Mouse (Mus musculus): ENCODE measurements around the gene Fam25c.
"Not testable (repeated sequence)": the region's sequence is repeated elsewhere in the genome, so short reads cannot be mapped to it uniquely, and the experiment has no call there.

The Fam25c gene

DNA sequence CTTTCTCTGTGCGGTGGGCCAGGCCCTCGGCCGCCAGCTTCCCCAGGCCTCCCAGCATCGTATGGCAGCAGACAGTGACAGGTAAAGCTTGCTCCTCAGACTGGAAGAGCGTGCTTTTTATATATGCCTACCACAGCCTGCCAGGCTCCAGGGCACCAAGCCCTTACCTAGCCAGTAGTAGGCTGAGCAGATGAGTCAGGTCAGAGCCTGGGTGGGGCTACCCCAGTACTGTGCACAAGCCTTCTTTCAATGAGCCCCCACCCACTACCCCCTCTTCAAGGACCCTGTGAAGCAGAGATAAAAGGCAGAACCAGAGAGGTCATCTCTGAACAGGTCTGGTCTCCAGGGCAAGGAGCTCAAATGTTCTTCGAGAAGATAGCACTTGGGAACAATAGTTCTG is at the start of gene Fam25c:
Gene Fam25c, minus strand, starts transcription at position 133 of the 400 bp plus-strand sequence.
- no peak for DNase-seq (ENCODE audit: low spot score in 2 of 2)

DNA sequence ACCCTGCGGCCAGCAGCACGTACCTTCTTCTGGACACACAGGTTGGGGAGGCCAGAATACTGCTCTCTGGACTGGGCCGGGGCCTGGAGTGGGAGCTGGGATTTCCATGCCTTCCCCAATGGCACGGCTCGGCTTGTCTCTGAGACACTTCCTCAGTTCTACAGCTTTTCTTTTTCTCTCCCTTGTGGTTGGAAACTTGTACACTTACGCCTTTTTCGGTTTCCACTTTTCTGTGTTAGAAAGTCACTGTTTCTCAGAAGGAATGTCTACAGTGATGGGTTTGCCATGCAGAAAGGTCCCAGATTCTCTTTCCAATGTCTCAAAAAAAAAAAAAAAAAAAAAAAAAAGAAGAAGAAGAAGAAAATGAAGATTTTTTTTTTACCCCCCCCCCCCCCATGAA is 48.2 kb upstream of the Fam25c start:
- DNase-seq (ENCODE audit: low spot score in 2 of 2), result no peak

DNA sequence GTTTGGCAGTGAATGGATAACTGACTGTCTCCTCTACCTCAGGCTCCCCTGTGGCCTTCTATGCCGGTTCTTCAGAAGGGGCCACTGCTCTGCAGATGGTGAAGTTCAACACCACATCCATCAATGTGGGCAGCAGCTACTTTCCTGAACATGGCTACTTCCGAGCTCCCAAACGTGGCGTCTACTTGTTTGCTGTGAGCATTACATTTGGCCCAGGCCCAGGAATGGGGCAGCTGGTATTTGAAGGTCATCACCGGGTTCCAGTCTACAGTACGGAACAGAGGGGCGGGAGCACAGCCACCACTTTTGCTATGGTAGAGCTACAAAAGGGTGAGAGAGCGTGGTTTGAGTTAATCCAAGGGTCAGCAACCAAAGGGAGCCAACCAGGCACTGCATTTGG is 47.6 kb upstream of the Fam25c start:
- DNase-seq (ENCODE audit: low spot score in 2 of 2), result no peak

DNA sequence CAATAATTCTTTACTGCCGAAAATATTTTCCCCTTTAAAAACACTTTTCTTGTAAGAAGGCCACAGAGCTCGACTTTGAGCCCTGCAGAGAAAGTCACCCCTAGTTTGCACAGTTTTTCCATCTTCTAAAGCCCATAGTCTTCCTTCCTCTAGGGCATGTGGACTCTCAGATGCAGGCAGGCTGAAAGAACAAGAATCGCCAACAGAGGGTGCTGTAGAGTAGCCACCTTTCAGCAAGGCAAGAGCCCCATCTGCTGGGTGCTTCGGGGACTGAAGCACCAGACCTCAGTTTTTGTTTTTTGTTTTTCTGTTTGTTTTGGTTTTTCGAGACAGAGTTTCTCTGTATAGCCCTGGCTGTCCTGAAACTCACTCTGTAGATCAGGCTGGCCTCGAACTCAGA is 45.9 kb upstream of the Fam25c start:
- peak; percentile 41 to 49 for DNase-seq (ENCODE audit: low spot score in 2 of 2)

DNA sequence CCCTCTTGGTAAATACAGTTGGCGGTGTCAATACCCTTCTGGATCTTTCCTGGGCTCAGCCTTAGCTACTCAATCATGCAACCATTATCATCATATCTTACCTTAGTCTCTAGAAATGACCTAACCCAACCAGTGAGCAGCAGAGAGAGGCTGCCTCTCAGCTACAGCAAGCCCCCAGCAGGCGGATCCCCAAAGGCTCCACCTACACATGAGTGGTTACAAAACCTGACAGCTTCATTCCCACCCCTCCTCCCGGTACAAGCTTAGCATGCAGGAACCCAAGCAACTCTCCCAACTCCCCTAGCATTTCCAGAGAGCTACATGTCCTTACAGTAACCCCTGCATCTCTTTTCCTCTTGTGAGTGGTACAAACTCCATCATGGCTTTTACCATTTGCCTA is 44.8 kb upstream of the Fam25c start:
- no peak for DNase-seq (ENCODE audit: low spot score in 2 of 2)

DNA sequence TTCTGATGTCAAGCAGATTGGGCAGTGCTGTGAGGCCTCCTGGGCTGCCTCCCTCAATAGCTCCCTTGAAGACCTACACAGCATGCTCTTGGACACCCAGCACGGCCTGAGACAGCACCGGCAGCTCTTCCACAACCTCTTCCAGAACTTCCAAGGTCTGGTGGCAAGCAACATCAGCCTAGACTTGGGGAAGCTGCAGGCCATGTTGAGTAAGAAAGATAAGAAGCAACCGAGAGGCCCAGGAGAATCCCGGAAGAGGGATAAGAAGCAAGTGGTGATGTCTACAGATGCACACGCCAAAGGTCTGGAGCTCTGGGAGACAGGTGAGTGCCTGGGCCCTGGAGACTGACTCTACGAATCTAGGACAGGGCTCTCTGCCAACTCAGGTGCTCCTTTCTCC is 44.1 kb upstream of the Fam25c start:
- no peak for DNase-seq (ENCODE audit: low spot score in 2 of 2)

DNA sequence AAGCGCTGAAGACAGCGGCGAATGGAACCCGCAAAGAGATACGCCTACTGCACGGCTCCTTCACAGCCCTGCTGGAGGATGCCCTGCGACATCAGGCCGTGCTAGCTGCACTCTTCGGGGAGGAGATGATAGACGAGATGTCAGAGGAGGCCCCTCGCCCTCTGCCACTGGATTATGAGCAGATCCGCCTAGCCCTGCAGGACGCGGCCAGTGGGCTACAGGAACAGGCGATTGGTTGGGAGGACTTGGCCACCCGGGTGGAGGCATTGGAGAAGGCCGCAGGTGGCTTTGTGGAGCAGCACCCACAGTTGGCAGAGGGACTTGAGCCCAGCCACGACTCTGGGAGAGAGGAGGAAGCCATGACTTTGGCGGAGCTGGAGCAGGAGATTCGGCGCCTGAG is 43.7 kb upstream of the Fam25c start:
- no peak for DNase-seq (ENCODE audit: low spot score in 2 of 2)

DNA sequence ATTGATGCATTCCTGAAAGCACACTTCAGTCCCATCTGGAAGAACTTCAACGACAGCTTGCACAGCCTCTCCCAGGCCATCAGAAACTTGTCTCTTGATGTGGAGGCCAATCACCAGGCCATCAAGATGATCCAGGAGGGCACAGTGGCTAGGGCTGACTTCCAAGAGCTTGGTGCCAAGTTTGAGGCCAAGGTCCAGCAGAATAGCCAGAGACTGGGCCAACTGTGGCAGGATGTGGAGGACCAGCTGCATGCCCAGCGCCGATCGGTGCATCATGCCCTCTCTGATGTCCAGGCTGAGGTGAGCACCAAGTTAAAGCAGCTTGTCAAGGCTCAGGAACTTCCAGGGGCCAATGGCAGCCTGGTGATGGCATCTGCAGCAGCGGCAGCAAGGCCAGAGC is 42.6 kb upstream of the Fam25c start:
- DNase-seq (ENCODE audit: low spot score in 2 of 2), result no peak

DNA sequence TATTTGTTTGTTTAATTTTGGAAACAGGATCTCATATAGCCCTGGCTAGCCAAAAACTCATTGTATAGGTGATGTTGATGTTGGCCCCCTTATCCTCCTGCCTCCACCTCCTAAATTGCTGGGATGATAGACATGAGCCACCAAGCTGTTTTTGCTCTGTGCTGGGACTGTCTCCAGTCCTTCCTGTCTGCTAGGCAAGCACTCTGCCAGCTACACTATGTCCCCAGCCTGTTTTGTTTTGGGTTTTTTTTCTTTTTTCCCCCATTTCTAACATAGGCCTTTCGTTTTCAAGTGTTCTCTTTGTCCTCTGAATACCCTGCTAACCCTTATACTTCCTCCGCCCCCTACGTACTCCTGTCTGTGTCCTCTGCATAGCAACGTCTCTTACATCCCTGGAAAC is 38.1 kb upstream of the Fam25c start:
- no peak for DNase-seq (ENCODE audit: low spot score in 2 of 2)

DNA sequence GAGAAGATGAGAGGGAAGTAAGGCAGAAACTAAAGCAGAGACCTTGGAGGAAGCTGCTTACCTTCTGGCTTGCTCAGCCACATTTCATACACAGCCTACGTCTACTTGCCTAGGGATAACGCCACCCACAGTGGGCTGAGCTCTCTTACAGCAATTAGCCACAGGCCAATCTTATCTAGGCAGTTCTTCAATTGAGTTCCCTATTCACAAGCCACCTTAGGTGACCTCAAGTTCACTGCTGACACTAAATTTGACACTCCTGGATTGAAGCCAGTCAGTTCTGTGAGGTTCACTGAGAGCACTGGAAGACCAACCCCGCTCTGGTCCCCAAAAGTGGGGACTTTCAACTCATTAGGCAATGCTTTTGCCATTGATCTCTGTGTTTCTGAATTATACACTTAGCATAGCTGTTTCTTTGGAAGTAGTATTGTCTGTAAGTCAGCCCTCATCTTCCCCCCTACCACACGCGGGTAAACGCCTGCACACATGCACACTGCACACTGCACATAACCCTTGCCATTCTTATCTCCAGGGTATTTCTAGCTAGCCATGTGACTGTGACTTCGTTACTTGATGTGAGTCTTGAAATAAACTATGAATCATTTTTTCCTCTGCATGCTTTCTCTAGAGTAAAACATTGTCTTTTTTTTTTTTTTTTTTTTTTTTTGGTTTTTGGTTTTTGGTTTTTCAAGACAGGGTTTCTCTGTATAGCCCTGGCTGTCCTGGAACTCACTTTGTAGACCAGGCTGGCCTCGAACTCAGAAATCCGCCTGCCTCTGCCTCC is 27.9 kb upstream of the Fam25c start:
- DNase-seq (ENCODE audit: low spot score in 2 of 2), result no peak

DNA sequence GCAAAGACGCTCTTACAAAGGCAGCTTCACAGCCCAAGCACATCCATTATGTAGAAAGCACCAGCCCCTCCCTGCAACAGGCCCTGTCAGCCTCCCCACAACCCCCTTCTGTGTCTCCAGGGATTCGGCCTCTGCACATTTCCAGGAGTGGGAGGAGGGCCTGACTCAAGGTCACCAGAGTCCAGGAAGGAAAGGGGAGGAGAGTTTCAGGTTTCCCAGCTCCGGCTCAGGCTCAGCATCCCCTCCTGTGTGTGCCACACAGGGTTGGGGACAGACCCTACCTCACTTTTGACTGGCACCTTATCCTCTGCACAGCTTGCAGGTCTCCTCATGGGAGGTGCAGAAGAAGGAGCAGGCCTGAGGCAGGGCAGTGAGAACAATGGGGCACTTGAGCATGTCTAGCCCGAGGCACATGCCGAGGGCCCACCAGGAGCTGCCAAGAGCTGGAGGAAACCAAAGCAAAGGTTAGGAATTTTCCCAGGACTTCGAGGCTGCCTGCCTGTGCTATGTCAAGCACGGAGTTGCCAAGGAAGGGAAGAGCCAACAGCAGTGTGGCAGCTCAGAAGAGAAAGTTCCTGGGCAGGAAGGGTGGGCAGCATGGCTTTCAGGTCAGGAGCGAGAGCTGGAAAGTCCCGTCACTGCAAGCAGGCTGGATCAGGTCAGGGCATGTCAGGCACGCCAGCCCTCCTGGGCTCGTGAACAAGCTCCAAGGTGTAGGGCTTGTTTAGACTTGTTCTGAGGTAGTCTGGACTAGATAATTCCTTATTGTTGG is 23.5 kb upstream of the Fam25c start:
- no peak for DNase-seq (ENCODE audit: low spot score in 2 of 2)

DNA sequence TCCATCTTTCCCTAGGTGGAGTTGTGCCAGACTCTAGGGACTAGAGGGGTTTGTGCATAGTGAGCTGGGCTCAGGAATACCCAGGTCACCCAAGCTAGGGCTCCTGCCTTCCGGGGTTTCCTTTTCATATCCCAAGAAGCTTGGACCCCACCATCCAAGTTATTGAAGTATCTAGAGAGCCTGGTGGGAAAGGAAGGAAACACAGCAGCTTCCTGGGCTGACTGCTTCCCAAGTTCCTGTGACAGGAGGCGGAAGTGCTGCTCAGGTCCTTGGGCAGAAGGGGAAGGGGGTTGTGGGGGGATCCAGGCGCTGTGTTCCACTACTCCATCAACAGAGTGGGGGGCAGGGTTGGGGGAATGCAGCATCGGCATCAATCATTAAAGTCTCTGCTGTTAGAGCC is 21.9 kb upstream of the Fam25c start:
- no peak for DNase-seq (ENCODE audit: low spot score in 2 of 2)

DNA sequence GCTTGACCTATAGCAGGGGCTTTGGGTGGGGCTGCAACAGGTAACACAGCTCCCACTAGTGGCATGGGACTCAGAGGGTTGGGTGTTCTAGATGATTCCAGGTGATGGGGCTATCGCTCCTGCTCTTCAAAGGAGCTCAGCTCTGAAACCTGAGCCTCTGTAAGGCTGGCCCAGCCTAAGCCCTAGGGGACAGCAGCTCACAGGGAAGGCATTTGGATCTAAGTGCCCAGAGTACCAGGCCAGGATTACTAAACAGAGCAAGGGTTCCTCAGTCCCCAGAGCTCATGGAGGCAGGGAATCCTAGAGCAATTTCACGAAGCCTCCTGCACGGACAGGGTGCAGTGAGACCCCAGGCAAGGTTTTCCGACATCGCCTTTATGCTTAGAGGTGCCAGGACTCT is 20.7 kb upstream of the Fam25c start:
- no peak for DNase-seq (ENCODE audit: low spot score in 2 of 2)

DNA sequence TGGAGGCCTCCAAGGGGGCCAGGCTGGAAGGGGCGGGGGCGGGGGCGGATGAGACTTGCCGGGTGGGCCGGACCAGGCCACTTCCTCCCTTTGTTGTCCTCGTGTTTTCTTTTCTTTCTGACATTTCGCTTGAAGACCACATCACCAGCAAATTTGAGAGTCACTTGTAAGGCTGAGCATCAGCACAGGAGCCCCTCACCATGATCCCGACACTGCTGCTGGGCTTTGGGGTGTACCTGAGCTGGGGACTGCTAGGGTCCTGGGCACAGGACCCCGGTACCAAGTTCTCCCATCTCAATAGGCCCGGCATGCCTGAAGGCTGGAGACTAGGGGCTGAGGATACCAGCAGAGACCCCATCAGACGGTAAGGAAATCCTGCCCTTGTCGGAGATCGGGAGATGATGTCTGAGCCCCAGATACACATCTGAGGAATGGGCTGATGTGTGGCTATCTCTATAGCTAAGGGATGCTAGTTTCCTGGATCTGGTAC is 20.2 kb upstream of the Fam25c start, which contains the start of gene Mmrn2:
Gene Mmrn2, plus strand, starts transcription at position 51 of the 490 bp plus-strand sequence.
- no peak for DNase-seq (ENCODE audit: low spot score in 2 of 2)

DNA sequence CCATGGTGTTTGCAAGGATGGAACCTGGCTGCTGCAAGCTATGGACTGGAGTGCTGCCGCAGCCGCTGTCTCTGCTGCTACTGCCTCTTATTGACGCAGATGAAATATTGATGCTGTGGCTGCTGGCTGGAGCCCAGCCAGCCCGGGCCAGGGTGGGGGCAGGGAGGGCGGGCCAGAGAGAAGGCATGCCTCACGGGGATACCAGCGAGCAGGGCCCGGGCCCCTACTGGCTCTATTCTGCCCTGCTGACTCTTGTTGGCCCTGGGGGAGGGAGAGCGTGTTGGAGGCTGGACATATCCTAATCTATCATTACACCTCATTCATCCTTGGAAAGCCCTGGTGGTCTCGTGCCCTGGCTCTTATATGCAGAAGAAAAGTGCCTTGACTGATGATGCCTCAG is 19.3 kb upstream of the Fam25c start, which contains the start of gene Sncg:
Gene Sncg, minus strand, starts transcription at position 213 of the 400 bp plus-strand sequence.
- no peak for DNase-seq (ENCODE audit: low spot score in 2 of 2)

DNA sequence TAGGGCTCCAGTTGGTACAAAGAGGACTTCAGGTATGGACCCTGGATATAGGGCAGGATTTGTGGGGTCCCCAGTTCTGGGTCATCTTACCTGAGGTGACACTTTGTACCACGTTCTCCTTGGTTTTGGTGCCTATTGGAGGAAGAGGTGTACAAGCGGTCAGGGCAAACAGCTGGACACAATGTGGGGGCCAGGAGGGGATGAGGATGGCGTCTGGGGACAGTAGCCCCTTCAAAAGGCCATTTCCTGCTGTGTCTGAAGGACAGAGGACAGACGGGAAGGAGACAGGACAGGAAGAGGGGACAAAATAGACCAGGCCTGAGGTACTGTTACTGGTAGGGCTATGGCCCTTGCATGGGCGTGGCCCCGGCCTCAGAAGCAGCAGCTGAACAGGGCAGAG is 18.3 kb upstream of the Fam25c start:
- no peak for DNase-seq (ENCODE audit: low spot score in 2 of 2)

DNA sequence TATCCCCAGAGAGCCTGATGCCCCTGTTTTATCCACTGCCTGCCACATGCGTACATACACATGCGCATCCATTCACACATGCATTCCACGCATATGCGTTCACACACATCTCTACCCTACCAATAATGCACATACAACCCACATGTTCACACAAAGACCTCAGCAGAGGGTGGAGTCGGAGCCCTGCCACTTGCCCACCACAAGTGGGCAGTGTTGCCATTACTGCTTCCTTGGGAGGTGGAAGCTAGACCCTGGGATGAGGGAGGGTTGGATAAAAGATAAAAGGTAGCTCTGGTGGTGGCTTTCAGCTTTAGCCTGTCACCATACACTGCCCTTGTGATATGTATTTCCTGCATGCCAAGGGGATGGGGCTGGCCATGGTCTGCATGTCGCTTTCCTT is 17.4 kb upstream of the Fam25c start:
- no peak for DNase-seq (ENCODE audit: low spot score in 2 of 2)

DNA sequence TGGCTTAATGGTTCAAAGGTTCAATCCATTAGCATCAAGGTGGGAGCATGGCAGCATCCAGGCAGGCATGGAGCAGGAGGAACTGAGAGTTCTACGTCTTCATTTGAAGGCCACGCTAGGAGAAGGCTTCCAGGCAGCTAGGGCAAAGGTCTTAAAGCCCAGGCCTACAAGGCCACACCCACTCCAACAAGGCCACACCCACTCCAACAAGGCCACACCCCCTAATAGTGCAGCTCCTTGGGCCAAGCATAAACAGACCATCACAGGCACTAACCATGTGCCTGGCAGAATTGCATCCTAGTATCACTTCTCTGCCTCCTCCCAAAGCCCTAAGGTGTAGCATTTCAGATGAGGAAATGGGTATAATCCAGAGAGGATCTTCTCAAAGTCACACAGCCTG is 16.5 kb upstream of the Fam25c start:
- no peak for DNase-seq (ENCODE audit: low spot score in 2 of 2)

DNA sequence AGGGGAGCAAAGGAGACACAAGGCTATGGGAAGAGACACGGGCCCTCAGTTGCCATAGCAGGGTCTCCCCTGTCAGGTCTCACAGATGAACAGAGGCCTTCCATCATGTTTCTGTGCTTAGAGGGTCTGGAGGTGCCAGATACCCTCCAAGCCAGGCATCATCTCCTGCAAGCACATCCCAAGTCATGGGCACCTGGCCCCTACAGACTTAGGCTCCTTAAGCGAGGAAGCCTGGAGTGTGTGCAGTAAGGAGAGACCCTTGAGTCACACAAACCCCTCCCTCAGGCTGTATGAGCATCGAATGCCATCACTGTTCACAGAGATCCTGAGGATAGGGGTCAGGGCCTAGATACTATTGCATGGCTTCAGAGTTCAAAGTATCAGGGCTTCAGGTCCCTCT is 15.7 kb upstream of the Fam25c start:
- no peak for DNase-seq (ENCODE audit: low spot score in 2 of 2)

DNA sequence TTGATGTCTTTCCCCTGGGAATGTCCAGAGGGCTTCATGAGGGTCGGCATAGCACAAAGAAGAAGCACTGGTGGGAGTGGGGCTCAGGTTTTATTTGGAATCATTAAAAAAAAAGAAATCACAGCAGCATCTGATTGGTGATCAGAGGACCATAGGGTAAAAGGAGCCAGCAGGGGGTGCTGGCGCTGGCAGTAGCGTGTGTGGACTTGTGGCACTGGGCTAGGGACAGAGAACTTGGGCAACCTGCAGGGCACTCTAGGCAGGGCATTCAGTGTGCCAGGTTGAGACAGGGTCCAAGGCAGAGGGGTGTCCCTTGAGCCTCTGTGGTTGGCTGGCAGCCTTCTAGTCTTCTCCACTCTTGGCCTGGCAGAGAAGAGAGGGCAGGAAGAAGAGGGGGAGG is 15.0 kb upstream of the Fam25c start:
- DNase-seq (ENCODE audit: low spot score in 2 of 2), result no peak

DNA sequence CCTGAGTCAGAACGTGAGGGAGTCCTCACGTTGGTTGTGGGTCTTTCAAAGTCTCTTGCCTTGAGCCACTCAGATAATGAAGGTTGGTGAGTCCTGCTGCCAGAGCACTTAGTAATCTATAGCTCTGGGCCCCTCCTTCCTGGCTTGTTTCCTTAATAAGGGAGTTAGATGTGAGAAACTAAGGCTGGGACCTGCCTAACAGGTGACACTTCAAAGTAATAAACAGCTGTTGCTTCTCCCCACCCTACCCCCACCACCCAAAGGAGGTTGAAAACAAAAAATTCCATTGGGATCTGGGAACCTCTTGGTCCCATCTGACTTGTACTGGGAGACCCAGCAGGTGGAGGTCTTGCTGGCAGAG is 9.9 kb upstream of the Fam25c start:
- no peak for DNase-seq (ENCODE audit: low spot score in 2 of 2)

DNA sequence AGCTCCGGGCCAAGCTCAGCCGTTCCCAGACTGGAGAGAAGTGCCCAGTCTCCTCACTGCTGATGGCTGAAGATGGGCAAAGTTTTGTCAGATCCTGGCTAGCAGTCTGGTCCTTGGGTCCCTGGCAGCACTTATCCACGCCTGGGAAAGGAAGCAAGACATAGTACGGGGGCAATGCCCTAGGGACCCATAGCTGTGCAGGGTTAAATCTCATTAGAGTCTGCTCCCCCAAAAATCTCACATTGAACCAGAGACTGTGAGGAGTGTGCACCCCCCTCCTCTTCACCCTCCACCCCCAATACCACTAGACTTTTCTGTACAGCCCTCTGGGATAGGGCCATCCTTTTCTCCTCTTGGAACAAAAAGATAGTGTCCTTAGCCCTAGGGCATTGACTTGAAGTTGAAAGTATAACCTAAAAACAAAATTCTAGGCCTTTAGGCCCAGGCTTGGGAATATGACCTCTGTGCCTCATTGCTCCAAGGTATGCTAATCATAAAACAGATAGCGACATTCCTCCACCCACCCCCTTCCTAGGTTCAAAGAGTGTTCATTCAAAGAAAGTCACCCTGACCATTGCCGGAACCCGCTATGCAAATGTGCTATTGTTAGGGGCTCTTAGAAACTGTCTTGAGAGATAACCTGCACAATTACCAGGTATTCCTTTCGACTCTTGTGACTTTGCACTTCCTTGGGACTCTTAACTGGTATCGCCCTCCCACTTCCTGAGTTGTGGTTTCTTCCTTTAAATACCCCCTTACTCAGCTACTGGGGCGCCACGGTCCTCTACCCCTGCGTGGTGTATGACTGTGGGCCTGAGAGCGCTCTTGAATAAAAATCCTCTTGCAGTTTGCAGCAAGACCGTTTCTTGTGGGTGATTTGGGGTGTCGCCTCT is 9.3 kb upstream of the Fam25c start:
- DNase-seq (ENCODE audit: low spot score in 2 of 2), result not testable (repeated sequence)
